Mouse (Mus musculus): ENCODE measurements around the gene Mmab.

GRCm38 (mm10) chr5:114490241-114490640 is 46.4 kb upstream of the Mmab start:
- no peak for TF ChIP-seq POLR2A (IDR thresholded peaks at IDR 0.05; ENCODE audit: low read depth, low read length)
- no peak for TF ChIP-seq CTCF (conservative IDR thresholded peaks at IDR 0.05; ENCODE audit: insufficient read depth, insufficient read length, low read depth, low read length)
